Mouse (Mus musculus): ENCODE results near the gene Psg20. TPM values are rescaled to one million over a fixed set of nuclear protein-coding genes. Genes with fewer than 3 reads are reported as not detected.
"Not testable (repeated sequence)": the region's sequence is repeated elsewhere in the genome, so short reads cannot be mapped to it uniquely, and the experiment has no call there.

Psg20 gene
- total RNA-seq (2021), result not detected
- long read RNA-seq, experiment 1, result 0 reads
- long read RNA-seq, experiment 2, result 0 reads

GRCm38 (mm10) chr7:18686085-18686484 is at the start of gene Psg20:
TSS of gene Psg20 (minus strand) at chr7:18686185.
- no peak for DNase-seq
- intact Hi-C loops (cut with DNase I), result no loop called here

GRCm38 (mm10) chr7:18734451-18734850 is 48.5 kb upstream of the Psg20 start:
- no peak for DNase-seq
- intact Hi-C loops (cut with DNase I), result no loop called here

GRCm38 (mm10) chr7:18733111-18733510 is 47.1 kb upstream of the Psg20 start:
- no peak for DNase-seq
- intact Hi-C loops (cut with DNase I), result no loop called here

- DNase-seq, result no peak
- intact Hi-C loops (cut with DNase I), result no loop called here
Measured at GRCm38 (mm10) chr7:18728391-18728790, 42.4 kb upstream of the Psg20 start.

GRCm38 (mm10) chr7:18725931-18726330 is 39.9 kb upstream of the Psg20 start:
- DNase-seq; intact Hi-C loops (cut with DNase I): not testable (repeated sequence)

GRCm38 (mm10) chr7:18724001-18724400 is 38.0 kb upstream of the Psg20 start:
- intact Hi-C loops (cut with DNase I), result no loop called here
- DNase-seq, result no peak

GRCm38 (mm10) chr7:18717790-18718189 is 31.8 kb upstream of the Psg20 start, which contains the start of gene Psg22:
TSS of gene Psg22 (plus strand) at chr7:18718090.
- intact Hi-C loops (cut with DNase I), result no loop called here
- DNase-seq, result no peak

GRCm38 (mm10) chr7:18715546-18715945 is 29.6 kb upstream of the Psg20 start:
- intact Hi-C loops (cut with DNase I), result no loop called here
- DNase-seq, result no peak

- intact Hi-C loops (cut with DNase I), result no loop called here
- DNase-seq, result no peak
Measured at GRCm38 (mm10) chr7:18710846-18711245, 24.9 kb upstream of the Psg20 start.

- intact Hi-C loops (cut with DNase I); DNase-seq: not testable (repeated sequence)
Measured at GRCm38 (mm10) chr7:18710331-18710730, 24.3 kb upstream of the Psg20 start.

- intact Hi-C loops (cut with DNase I), result no loop called here
- no peak for DNase-seq
Measured at GRCm38 (mm10) chr7:18685586-18685985, 399 bp downstream of the Psg20 start.

- intact Hi-C loops (cut with DNase I), result no loop called here
- no peak for DNase-seq
Measured at GRCm38 (mm10) chr7:18679772-18680171, 6.2 kb downstream of the Psg20 start.

- intact Hi-C loops (cut with DNase I), result not testable (repeated sequence)
Measured at GRCm38 (mm10) chr7:18656625-18657024, 29.4 kb downstream of the Psg20 start, which contains the start of gene Psg21. TSS of gene Psg21 (minus strand) at chr7:18656725.

GRCm38 (mm10) chr7:18626921-18627320 is 59.1 kb downstream of the Psg20 start:
- intact Hi-C loops (cut with DNase I); DNase-seq: not testable (repeated sequence)

More at GRCm38 (mm10) chr7:18656625-18657024, 29.4 kb downstream of the Psg20 start, which contains the start of gene Psg21:
- not testable (repeated sequence) for DNase-seq

Other genes starting within 250 kb of the Psg20 start
- gene Psg26, start 202.0 kb downstream of the Psg20 start, total RNA-seq (2021), result not detected
- not detected for gene Psg25, start 153.9 kb downstream of the Psg20 start, total RNA-seq (2021)
- not detected for gene Psg27, start 118.9 kb downstream of the Psg20 start, total RNA-seq (2021)
- gene Psg23, start 69.7 kb downstream of the Psg20 start, total RNA-seq (2021), result not detected
- gene Psg21, start 29.5 kb downstream of the Psg20 start, total RNA-seq (2021), result not detected
- not detected for gene Psg22, start 31.9 kb upstream of the Psg20 start, total RNA-seq (2021)
- gene Psg19, start 112.3 kb upstream of the Psg20 start, total RNA-seq (2021), result not detected
- not detected for gene Psg17, start 135.4 kb upstream of the Psg20 start, total RNA-seq (2021)
- 1 to 10 TPM; 1.8 to 2.1 TPM for gene Mill2, start 153.8 kb upstream of the Psg20 start, total RNA-seq (2021)
- 1 to 10 TPM in 1 of 2 experiments, under 1 TPM in 1; 0.99 to 1.3 TPM for gene Pglyrp1, start 185.1 kb upstream of the Psg20 start, total RNA-seq (2021)
- gene Ccdc61, start 224.2 kb upstream of the Psg20 start, total RNA-seq (2021), result 1 to 10 TPM; 5.2 to 6.1 TPM
- gene Nova2, start 239.7 kb upstream of the Psg20 start, total RNA-seq (2021), result 1 to 10 TPM; 1.7 to 1.8 TPM

All from gastrocnemius, postnatal 36 days (tissue).